Mouse (Mus musculus) cerebellum, adult 2 months (tissue): ENCODE measurements at regions not wholly inside any gene's neighbourhood (a gene's known extent, or its start where the extent isn't known, plus 50 kb on each side); places are given as distances from the start of the nearest gene placed in this dataset.

Experiments
- DNase-seq, 2 experiments: peaks; one replicate each; pipeline ENCODE4 v3.0.0; 2021
- H3K27ac ChIP-seq: fragments of 200-500 bp; 2 replicates; pipeline ENCODE4 v1.5.1; 2012; ENCODE audit warnings: low read length, control low read depth, inconsistent platforms; ENCODE audit not compliant: insufficient read depth
- H3K27me3 ChIP-seq: fragments of 200-500 bp; 2 replicates; pipeline ENCODE4 v1.6.1; 2012; ENCODE audit warnings: inconsistent platforms, mild to moderate bottlenecking, low read length, moderate library complexity; ENCODE audit not compliant: control insufficient read depth, insufficient read depth
- H3K4me1 ChIP-seq: fragments of 200-500 bp; 2 replicates; pipeline ENCODE4 v1.6.1; 2011; ENCODE audit warnings: low read length; ENCODE audit not compliant: control insufficient read depth, insufficient read depth
- H3K4me3 ChIP-seq: fragments of 200-500 bp; replicated peaks from 2 replicates; pipeline ENCODE3; 2011; ENCODE audit warnings: mild to moderate bottlenecking, low read depth, low read length, control low read depth; ENCODE audit not compliant: insufficient read depth
- CTCF ChIP-seq: fragments of 200-500 bp; IDR thresholded peaks from 2 replicates; pipeline ENCODE4 v1.5.1; 2011; ENCODE audit warnings: low read depth, mild to moderate bottlenecking, control low read depth, low read length, moderate library complexity, borderline replicate concordance; ENCODE audit not compliant: insufficient read depth
- POLR2A ChIP-seq: fragments of 200-500 bp; IDR thresholded peaks from 2 replicates; pipeline ENCODE4 v1.6.1; 2011; ENCODE audit warnings: low read length, control low read depth, borderline replicate concordance; ENCODE audit not compliant: insufficient read depth
- WGBS: fragments of 180-500 bp; shearing (Covaris S2); methylation state at CpG from one replicate; pipeline ENCODE4 v1.1.7; 2018; 5-methylcytosine and 5-hydroxymethylcytosine counted together

DNA sequence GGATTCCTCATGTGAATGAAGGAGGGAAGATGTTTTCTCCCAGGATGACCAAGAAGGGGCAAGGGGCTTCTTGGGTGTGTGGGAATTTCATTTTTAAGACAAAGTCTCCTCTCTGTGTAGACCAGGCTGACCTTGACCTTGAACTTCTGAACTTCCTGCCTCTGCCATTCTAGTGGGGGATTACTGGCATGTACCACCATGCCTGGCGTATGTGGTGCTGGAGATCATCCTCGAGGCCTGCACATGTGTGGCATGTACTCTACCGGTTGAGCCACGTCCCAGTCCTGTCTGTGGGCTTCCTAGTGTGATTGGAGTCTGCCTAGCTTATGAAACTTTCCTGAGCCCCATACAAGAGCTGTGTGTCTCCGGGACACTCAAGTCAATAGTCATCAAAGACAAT, 131.9 kb upstream of the Jade1 start:
- no peak for TF ChIP-seq CTCF
- no peak for TF ChIP-seq POLR2A
- H3K27ac ChIP-seq = no peak overlapping the region
- H3K27me3 ChIP-seq = no peaks in the 10 kb centered on the region
- no peak overlapping the region for H3K4me3 ChIP-seq
- 68% methylated on average over 5 of the region's 5 CpGs for WGBS
- no peaks in the 10 kb centered on the region for H3K4me1 ChIP-seq
- DNase-seq = no peak

DNA sequence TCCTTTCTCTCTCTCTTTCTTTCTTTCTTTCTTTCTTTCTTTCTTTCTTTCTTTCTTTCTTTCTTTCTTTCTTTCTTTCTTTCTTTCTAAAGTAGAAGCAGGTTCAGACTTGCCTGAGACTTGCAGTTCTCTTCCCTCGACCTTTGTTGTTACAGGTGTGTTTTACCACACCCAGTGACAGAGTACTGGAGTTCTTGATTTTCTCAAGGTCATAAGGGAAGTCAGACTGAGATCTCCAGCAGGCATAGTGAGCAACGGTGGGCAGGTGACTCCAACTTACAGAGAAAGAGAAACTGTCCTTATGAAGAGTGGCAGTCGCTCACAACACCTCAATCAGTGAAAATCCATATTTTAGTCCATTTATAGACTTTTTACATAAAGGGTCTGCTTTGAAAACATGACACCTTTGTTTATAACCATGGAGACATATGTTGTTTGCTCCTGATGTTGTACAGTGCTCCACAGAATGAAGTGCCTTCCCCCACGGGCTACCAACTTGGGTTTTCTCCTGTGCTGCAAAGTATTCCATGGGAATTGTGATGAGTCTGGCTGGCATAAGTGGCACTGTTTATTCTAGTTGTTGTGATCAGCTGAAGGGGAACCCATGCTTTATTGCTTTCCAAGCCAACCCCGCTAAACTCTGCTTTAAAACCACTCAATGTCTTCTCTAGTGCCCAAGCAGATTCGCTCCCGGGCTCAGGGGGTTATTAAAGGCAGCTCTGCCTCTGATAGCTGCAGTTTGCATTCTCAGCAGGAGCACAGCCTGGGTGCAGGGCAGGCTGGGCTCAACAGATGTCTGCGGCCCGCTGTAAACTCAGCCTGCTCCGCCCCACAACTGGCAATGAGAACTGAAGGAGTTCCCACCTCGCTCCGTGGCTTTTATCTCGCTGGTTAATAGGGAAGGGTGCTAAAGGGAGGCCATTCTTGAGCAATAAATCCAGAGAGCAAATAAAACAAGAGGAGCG, 132.6 kb upstream of the Jade1 start:
- no peak for TF ChIP-seq CTCF
- no peak for TF ChIP-seq POLR2A
- WGBS = 33% methylated on average over 14 of the region's 14 CpGs
- DNase-seq = no peak
- Histone ChIP-seq H3K4me3 (no peak overlapping the region), H3K4me1 (no peaks in the 10 kb centered on the region), H3K27me3 (no peaks in the 10 kb centered on the region), H3K27ac (no peak overlapping the region)

DNA sequence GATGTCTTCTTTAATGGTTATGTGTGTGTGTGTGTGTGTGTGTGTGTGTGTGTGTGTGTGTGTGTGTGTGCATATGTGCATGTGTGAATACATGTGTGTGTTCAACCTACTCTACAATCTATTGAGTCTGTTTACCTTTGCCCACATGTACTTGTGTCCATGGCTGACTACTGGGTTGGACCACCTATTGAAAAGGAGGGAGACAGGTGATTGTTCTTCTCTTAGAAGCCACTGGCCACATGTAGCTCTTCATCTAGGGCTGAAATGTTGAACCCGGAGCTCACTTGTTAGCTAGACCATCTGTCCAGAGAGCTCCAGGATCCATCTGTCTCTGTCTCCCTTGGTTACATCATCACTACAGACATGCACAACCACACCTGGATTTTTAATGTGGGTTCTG, 141.8 kb upstream of the Jade1 start:
- DNase-seq = no peak
- Histone ChIP-seq H3K4me3 (no peak overlapping the region), H3K27ac (no peak overlapping the region), H3K4me1 (peaks cover 4% of the 10 kb centered on the region; the same call in 1 of the 2 replicates), H3K27me3 (no peaks in the 10 kb centered on the region)
- TF ChIP-seq POLR2A (no peak), CTCF (no peak)
- 58% methylated on average over 1 of the region's 1 CpGs for WGBS

DNA sequence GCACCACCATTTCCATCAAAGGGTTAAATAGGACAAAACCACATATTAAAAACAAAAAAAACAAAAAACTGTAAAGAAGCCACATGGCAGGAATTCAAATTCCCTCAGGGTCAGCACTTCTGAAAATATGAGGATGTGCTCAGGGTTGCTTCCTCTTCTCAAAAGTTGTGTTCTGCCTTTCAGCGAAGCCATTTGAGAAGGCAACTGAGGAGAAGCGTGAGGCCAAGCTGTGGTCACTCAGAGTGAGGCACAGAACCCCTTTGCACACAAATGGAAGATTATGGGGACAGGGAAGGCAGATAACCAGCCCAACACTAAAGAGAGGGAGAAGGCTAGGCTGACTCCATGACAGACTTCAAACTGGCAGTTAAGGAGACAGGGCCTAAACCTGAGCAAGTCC, 142.8 kb upstream of the Jade1 start:
- no peak for DNase-seq
- Histone ChIP-seq H3K4me3 (no peak overlapping the region), H3K4me1 (peaks cover 4% of the 10 kb centered on the region; the same call in 1 of the 2 replicates), H3K27me3 (no peaks in the 10 kb centered on the region), H3K27ac (no peak overlapping the region)
- WGBS = 85% methylated on average over 2 of the region's 2 CpGs
- no peak for TF ChIP-seq CTCF

DNA sequence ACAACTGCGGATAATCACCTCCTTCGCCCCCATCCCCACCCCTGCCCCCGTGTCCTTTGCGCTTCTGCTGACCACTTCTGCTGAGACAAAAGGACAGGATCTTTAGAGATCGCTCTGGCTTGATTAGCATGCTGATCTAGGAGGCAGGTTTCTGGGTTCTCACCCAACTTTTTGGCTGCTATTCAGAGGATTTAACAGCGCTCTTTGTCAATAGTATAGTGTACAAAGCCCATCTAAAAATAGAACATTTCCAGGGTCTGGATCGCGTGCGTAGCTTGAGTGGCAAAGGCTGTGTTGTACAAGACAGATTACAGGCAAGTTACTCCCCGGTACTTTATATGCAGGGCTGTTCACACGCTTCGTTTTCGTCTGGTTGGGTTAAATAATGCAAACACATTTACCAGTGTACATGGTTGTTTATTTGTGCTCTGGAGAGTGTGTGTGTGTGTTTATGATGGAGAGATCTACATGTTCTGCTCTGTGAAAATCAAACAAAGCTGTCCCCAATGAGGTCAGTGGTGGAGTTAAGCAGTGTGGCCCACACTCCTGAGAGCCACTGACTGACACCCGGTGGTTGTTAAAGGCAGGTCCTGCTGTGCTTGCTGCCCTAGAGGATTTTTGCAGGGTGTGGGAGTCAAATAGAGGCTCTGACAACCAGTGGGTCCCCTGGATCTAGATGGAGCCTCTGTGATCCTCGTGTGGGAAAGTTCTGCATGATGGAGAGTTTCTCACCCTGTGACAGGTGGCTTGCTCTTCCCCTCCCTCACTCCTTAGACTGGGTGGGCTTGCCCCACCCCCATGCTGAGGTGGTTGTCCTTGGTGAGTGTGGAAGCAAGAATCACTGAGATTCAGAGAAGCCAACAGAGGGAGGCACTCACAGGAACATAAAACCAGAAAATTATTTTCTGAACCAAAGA, 146.5 kb upstream of the Jade1 start:
- DNase-seq = peak in 1 of 2 experiments; percentile 15
- Histone ChIP-seq H3K4me3 (peak overlapping the region; percentile 39), H3K27me3 (no peaks in the 10 kb centered on the region), H3K27ac (no peak overlapping the region), H3K4me1 (peaks cover 4% of the 10 kb centered on the region; the same call in 1 of the 2 replicates)
- 6% methylated on average over 15 of the region's 15 CpGs for WGBS
- TF ChIP-seq POLR2A = no peak
- TF ChIP-seq CTCF = no peak

DNA sequence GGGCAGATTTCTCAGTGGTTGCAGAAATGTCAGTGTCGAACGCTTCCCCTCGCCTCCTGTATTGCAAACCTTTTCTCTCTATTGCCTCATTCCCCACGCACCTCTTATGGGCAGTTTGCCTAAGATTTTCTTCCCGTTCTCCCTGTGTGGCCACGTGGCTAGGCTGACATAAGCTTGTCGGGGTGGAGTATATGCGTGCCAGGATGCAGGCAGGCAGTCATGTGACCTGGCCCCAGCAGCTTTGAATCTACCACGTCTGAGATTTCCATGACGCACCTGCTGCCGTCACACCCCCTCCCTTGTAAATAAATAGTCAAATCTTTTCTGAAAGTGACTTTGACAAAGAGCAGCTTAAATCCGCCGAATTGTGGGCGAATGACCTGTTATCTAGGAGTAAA, 147.1 kb upstream of the Jade1 start:
- Histone ChIP-seq H3K4me1 (peaks cover 4% of the 10 kb centered on the region; the same call in 1 of the 2 replicates), H3K4me3 (peak overlapping the region; percentile 39), H3K27ac (no peak overlapping the region), H3K27me3 (no peaks in the 10 kb centered on the region)
- WGBS = 4% methylated on average over 14 of the region's 14 CpGs
- DNase-seq = peak; percentile 54 to 67
- TF ChIP-seq POLR2A (no peak), CTCF (no peak)

DNA sequence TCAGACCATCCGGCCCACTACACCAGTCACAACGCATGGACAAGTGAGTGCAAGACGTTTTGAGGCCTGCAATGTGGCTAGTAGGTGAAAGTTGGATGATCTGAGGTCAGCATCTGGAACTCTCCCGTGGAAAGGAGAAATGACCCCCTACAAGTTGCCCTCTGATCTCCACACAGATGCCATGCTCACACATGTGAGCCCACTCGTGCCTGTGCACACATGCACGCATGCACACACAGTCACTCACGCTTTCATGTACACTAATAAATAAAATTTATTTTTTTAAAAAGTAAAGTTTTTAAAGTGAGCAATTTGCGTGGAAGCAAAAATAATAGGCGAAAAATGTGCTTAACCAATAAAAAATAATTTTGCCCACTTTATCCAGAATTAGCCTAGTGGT, 147.5 kb upstream of the Jade1 start:
- Histone ChIP-seq H3K27ac (no peak overlapping the region), H3K4me3 (peak overlapping the region; percentile 39), H3K27me3 (no peaks in the 10 kb centered on the region), H3K4me1 (peaks cover 4% of the 10 kb centered on the region; the same call in 1 of the 2 replicates)
- DNase-seq = peak in 1 of 2 experiments; percentile 8
- no peak for TF ChIP-seq POLR2A
- no peak for TF ChIP-seq CTCF
- WGBS = 85% methylated on average over 9 of the region's 9 CpGs

DNA sequence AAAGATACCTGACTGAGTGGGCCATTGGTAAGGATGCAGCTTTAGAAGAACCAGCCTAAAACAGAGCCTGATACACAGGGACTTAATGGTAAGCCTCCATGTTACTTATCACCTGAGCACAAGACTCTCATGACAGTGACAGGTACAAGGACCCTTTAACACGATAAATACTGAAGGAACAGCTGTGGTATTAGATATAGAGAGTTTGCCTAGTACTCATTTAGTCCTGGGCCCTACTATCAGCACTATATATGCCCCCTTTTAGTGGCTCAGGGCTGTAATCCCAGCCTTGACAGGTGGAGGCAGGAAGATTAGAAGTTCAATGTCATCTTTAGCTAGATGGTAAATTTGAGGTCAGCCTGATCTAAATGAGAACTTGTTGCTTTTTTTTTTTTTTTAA, 148.0 kb upstream of the Jade1 start:
- 91% methylated on average over 1 of the region's 1 CpGs for WGBS

More for the DNA sequence above, 148.0 kb upstream of the Jade1 start:
- DNase-seq = no peak
- H3K4me3 ChIP-seq = no peak overlapping the region
- H3K27ac ChIP-seq = no peak overlapping the region
- H3K27me3 ChIP-seq = no peaks in the 10 kb centered on the region
- TF ChIP-seq CTCF (no peak), POLR2A (no peak)
- H3K4me1 ChIP-seq = peaks cover 4% of the 10 kb centered on the region; the same call in 1 of the 2 replicates
